Comparison of ENCODE assay signal across 8 mouse cellular contexts in the genomic region with DNA sequence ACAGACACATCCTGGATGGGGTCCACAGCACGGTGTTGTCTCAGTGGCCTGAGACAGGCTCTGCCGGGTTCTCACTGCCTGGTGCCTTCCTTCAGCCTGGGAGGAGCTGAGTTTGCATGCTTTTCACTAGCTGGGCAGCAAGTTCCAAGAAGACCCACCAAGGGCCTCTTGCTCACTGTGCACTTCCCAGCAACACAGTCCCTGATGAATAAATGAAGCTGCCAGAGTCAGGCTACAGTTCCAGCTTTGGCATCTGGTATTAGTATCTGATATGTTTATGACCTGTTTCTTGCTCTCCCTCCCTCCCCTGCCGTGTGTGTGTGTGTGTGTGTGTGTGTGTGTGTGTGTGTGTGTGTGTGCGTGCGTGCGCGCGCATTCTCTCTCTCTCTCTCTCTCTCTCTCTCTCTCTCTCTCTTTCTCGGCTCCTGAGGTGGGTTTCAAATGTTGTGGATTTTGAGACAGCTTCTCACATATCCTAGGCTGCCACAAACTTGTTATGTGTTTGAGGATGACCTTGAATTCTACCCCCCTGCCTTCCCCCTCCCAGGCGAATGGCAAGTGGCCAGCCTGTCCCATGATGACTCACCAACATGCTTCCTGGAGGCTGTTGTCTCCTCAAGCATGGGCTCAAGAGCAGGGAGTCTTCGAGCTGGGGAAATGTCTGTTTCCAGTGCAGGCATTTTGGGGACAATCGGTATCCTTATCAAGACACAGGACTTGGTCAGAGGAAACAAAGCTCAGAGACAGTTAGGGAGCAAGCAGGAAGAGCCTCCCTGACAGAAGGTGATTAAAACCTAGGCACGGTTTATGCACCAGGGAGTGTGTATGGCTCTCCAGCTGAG.
A peak's percentile ranks its signal among the peaks of the same experiment; 100 is the strongest.
DNase-seq lines count a peak whose midpoint lies in the region; ATAC-seq and TF ChIP-seq lines count a peak whose summit lies in the region.

No protein-coding gene starts in this region.

- no peaks in the 10 kb centered on the region for H3K36me3 ChIP-seq in hindbrain, postnatal 0 days (ENCODE audit: insufficient read depth, low read length)
- H3K36me3 ChIP-seq in hindbrain, embryonic 11.5 days (ENCODE audit: control insufficient read depth, insufficient read depth, low read length), result no peaks in the 10 kb centered on the region
- no peaks in the 10 kb centered on the region for H3K36me3 ChIP-seq in heart, embryonic 13.5 days
- H3K36me3 ChIP-seq in limb, embryonic 15.5 days, result no peaks in the 10 kb centered on the region
- no peaks in the 10 kb centered on the region for H3K36me3 ChIP-seq in forebrain, embryonic 16.5 days (ENCODE audit: control insufficient read depth, insufficient read depth)

- H3K9ac ChIP-seq in hindbrain, postnatal 0 days (replicated peaks; ENCODE audit: low read length), result no peak overlapping the region
- H3K9ac ChIP-seq in hindbrain, embryonic 11.5 days (ENCODE audit: low read depth, low read length), result no peak overlapping the region
- no peak overlapping the region for H3K9ac ChIP-seq in heart, embryonic 13.5 days
- no peak overlapping the region for H3K9ac ChIP-seq in limb, embryonic 15.5 days
- no peak overlapping the region for H3K9ac ChIP-seq in forebrain, embryonic 16.5 days (replicated peaks; ENCODE audit: low read depth, low read length)

- ATAC-seq in hindbrain, postnatal 0 days, result peak; percentile 22; the same call in 1 of the 2 replicates
- ATAC-seq in hindbrain, embryonic 11.5 days (ENCODE audit: low FRiP score), result no peak
- no peak for ATAC-seq in heart, embryonic 13.5 days (ENCODE audit: extremely low read depth, insufficient number of reproducible peaks, low FRiP score, low TSS enrichment)
- ATAC-seq in limb, embryonic 15.5 days (ENCODE audit: insufficient number of reproducible peaks, low FRiP score, low TSS enrichment, low read depth), result peak; percentile 61; the same call in 1 of the 2 replicates
- no peak for ATAC-seq in forebrain, embryonic 16.5 days
- no peak for ATAC-seq in inflammation-experienced regulatory T-cells, adult 6 months

- no peak for TF ChIP-seq CTCF in hindbrain, postnatal 0 days (IDR thresholded peaks at IDR 0.05; ENCODE audit: low read depth)

- DNase-seq in hindbrain, postnatal 0 days (ENCODE audit: low spot score), result no peak
- no peak for DNase-seq in hindbrain, embryonic 11.5 days (ENCODE audit: low spot score)
- DNase-seq in brain, adult 2 months (ENCODE audit: low read depth, low spot score), result peak; percentile 33
- no peak for DNase-seq in T-cell, adult 2 months (ENCODE audit: low spot score)

- no peak overlapping the region for H3K4me2 ChIP-seq in hindbrain, postnatal 0 days (ENCODE audit: low read depth, low read length)
- H3K4me2 ChIP-seq in hindbrain, embryonic 11.5 days (replicated peaks; ENCODE audit: low read depth, low read length), result no peak overlapping the region
- no peak overlapping the region for H3K4me2 ChIP-seq in heart, embryonic 13.5 days
- H3K4me2 ChIP-seq in limb, embryonic 15.5 days, result no peak overlapping the region
- no peak overlapping the region for H3K4me2 ChIP-seq in forebrain, embryonic 16.5 days (ENCODE audit: low read length)

- H3K27ac ChIP-seq in hindbrain, postnatal 0 days, result no peak overlapping the region
- H3K27ac ChIP-seq in hindbrain, embryonic 11.5 days (ENCODE audit: low read depth, low read length), result no peak overlapping the region
- peak overlapping the region; percentile 65 for H3K27ac ChIP-seq in heart, embryonic 13.5 days (replicated peaks)
- H3K27ac ChIP-seq in limb, embryonic 15.5 days, result peak overlapping the region; percentile 51
- H3K27ac ChIP-seq in forebrain, embryonic 16.5 days (ENCODE audit: low read length), result no peak overlapping the region

- no peaks in the 10 kb centered on the region for H3K4me1 ChIP-seq in hindbrain, postnatal 0 days (ENCODE audit: insufficient read depth, low read length)
- no peaks in the 10 kb centered on the region for H3K4me1 ChIP-seq in hindbrain, embryonic 11.5 days (replicated peaks; ENCODE audit: control insufficient read depth, insufficient read depth, low read length)
- H3K4me1 ChIP-seq in heart, embryonic 13.5 days, result peaks cover 8% of the 10 kb centered on the region; the same call in 1 of the 2 replicates
- peaks cover 10% of the 10 kb centered on the region; the same call in 1 of the 2 replicates for H3K4me1 ChIP-seq in limb, embryonic 15.5 days
- peaks cover 13% of the 10 kb centered on the region for H3K4me1 ChIP-seq in forebrain, embryonic 16.5 days (replicated peaks; ENCODE audit: control insufficient read depth, insufficient read depth, low read length)

- no peaks in the 10 kb centered on the region for H3K9me3 ChIP-seq in hindbrain, postnatal 0 days (ENCODE audit: low read length)
- H3K9me3 ChIP-seq in hindbrain, embryonic 11.5 days (ENCODE audit: control insufficient read depth, low read length), result no peaks in the 10 kb centered on the region
- H3K9me3 ChIP-seq in heart, embryonic 13.5 days, result no peaks in the 10 kb centered on the region
- no peaks in the 10 kb centered on the region for H3K9me3 ChIP-seq in limb, embryonic 15.5 days
- H3K9me3 ChIP-seq in forebrain, embryonic 16.5 days (ENCODE audit: control insufficient read depth, low read length), result no peaks in the 10 kb centered on the region

- H3K4me3 ChIP-seq in hindbrain, postnatal 0 days (ENCODE audit: low read length), result no peak overlapping the region
- no peak overlapping the region for H3K4me3 ChIP-seq in hindbrain, embryonic 11.5 days (ENCODE audit: low read depth, low read length)
- no peak overlapping the region for H3K4me3 ChIP-seq in heart, embryonic 13.5 days
- H3K4me3 ChIP-seq in limb, embryonic 15.5 days, result no peak overlapping the region
- H3K4me3 ChIP-seq in forebrain, embryonic 16.5 days (replicated peaks; ENCODE audit: low read length), result no peak overlapping the region

- 57% methylated on average over 11 of the region's 13 CpGs for WGBS in hindbrain, postnatal 0 days
- 73% methylated on average over 6 of the region's 13 CpGs for WGBS in hindbrain, embryonic 11.5 days
- 26% methylated on average over 7 of the region's 13 CpGs for WGBS in heart, embryonic 13.5 days
- 42% methylated on average over 9 of the region's 13 CpGs for WGBS in limb, embryonic 15.5 days
- 76% methylated on average over 7 of the region's 13 CpGs for WGBS in forebrain, embryonic 16.5 days

- peaks cover 9% of the 10 kb centered on the region; the same call in 1 of the 2 replicates for H3K27me3 ChIP-seq in hindbrain, postnatal 0 days (ENCODE audit: insufficient read depth, low read length)
- H3K27me3 ChIP-seq in hindbrain, embryonic 11.5 days (ENCODE audit: control insufficient read depth, insufficient read depth, low read length), result peaks cover 43% of the 10 kb centered on the region
- peaks cover 86% of the 10 kb centered on the region for H3K27me3 ChIP-seq in heart, embryonic 13.5 days (replicated peaks)
- peaks cover 38% of the 10 kb centered on the region for H3K27me3 ChIP-seq in limb, embryonic 15.5 days
- H3K27me3 ChIP-seq in forebrain, embryonic 16.5 days (replicated peaks; ENCODE audit: control insufficient read depth, insufficient read depth, low read length), result peaks cover 6% of the 10 kb centered on the region; the same call in 1 of the 2 replicates

Comparison
In these comparisons a context has a peak if more than half of its experiments do, and no peak if none do; other contexts are left out.
1. ATAC-seq: peak in hindbrain, postnatal 0 days (single experiment) and limb, embryonic 15.5 days (single experiment); none in hindbrain, embryonic 11.5 days (single experiment), heart, embryonic 13.5 days (single experiment), forebrain, embryonic 16.5 days (single experiment) and inflammation-experienced regulatory T-cells, adult 6 months (single experiment).
2. H3K27ac ChIP-seq: peak in heart, embryonic 13.5 days (single experiment) and limb, embryonic 15.5 days (single experiment); none in hindbrain, postnatal 0 days (single experiment), hindbrain, embryonic 11.5 days (single experiment) and forebrain, embryonic 16.5 days (single experiment).